Mouse (Mus musculus): ENCODE data around the gene Lpcat2b.

- TF ChIP-seq CTCF (IDR thresholded peaks at IDR 0.05; ENCODE audit: extremely low read depth, insufficient read depth, insufficient read length, insufficient replicate concordance) (no peak), POLR2A (IDR thresholded peaks at IDR 0.05; ENCODE audit: low read depth, low read length) (no peak)
These were observed 6.3 kb downstream of the Lpcat2b start, which contains the start of gene Btbd8 for GRCm38 (mm10) chr5:107437464-107438281.

Measured in spleen, adult 2 months (tissue).